Mouse (Mus musculus) c-Kit-positive CD71-positive TER-119-negative erythroid progenitor cells, embryonic 14.5 days (primary cell): ENCODE results near the gene Stat3.

Experiments used
- DNase-seq: peaks from one replicate; pipeline ENCODE4 v3.0.0-alpha.2; 2013; ENCODE audit warnings: low read depth

Gene Stat3

DNA sequence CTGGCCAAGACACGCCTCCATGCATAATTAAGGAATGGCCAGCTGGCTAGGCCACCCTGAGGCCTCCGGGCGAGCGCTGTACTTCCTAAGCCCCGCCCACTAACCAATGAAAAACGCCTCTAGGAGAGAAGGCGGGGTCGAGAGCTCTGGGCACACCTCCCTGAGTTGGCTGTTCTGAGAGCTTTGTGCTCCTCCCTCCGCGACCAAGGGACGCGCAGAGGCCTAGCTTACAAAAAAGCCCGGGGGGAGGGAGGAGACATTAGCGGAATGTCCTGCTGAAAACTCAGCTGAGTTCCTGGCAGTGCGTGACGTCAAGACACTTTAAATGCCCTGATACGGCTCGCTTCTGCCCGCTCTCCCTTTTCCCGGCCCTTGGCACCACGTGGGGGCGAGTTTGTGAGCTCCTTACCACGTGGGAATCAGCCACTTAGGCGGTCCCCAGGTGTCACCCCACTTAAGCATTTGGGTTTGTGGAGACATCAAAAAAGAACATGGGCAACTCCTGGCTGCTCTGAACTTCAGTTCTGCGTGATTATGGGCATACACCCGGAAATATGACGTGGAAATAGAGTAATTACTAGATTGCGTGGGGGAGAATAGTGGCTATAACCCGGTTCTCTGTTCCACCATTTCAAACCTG, at the start of gene Stat3:
Gene Stat3, minus strand, starts transcription at position 29 of the 640 bp plus-strand sequence.
- DNase-seq, result peak; percentile 100

DNA sequence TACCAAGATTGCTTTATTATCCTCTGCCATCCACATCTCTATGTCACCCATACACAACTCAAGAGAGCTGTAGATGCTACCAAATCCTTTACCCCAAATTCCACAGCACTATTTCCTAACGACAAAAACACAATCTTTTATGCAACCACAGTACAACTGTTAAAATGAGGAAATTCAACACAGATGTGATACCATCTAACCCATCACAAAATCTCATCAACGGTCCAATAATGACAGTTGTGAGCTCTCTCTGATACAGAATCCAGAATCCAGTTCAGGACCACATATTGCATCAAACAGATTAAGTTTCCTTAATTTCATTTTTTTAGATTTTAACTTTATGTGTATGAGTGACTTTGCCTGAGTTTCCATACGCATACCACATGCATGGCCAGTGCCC, 49.3 kb upstream of the Stat3 start:
- DNase-seq, result no peak

DNA sequence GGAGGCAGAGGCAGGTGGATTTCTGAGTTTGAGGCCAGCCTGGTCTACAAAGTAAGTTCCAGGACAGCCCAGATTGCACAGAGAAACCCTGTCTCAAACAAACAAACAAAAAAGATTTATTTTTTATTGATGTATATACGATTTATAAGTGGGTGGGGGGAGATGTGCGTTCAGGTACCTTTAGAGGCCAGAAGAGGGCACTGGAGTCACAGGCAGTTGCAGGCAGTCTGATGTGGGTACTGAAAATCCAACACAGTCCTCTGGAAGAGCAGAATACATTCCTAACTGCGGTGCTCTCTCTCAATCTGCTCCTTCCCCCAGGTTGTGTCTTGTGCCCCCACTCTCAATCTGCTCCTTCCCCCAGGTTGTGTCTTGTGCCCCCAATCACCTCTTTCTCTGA, 46.3 kb upstream of the Stat3 start:
- no peak for DNase-seq

DNA sequence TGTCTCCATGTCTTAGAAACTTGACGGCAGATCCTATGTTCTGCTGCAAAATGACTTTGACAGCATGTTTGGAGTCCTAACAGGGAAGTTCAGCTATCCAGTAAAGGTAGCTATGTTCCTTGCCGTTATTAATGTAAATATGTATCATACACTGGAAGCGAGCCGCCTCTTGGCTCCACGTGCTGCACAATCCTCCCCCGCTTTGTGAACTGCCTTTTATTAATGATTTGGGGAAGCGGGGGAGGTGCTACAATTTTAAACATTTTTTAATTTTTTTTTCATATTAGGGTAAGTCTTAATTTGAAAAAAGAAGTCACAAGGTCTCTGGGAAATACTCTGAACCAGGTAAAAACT, 44.4 kb upstream of the Stat3 start:
- no peak for DNase-seq

DNA sequence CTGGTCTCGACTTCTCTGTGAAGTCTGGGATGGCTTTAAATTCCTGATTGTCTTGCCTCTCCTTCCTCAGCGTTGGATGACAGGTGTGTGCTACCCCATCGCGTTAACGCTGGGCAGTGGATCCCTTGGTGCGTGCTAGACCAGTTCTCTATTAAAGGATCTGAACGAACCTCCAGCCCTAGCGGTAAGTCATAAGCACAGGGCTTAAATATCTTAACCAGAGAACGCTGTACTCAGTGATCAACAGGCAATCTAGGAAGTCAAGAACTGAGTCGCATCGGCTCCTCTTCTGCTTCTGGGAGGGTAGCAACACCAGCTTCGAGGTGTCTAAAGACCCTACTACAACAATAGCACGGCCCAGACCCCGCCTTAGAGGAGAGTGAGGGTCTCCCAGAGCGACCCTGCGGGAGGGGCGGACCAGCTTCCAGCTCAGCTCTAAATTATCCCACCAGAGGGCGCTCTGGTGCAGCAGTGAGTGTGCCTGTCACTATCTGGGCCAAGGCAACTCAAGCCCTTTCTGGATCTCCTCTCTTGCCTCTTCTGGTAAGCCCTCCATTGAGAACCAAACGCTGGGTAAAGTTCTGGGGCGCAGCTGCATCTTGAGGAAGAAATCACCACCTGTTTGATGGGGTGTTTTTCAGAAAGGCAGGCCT, 43.9 kb upstream of the Stat3 start:
- no peak for DNase-seq

DNA sequence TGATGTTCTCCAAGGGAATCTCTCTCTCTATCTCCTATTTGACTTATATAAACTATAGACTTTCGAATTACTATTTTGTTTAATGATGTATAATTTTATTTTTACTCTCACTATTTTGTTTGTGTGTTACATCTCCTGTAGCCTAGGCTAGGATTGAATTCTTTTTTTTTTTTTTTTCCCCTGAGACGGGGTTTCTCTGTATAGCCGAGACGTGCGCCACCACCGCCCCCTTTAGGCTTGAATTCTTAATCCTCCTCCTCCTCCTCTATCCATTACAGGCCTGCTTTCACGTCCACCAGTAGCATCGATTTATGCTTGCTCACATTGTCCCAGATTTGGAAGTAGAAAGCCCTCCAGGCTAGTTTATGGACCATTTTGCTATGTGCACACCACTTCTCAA, 42.7 kb upstream of the Stat3 start:
- no peak for DNase-seq

DNA sequence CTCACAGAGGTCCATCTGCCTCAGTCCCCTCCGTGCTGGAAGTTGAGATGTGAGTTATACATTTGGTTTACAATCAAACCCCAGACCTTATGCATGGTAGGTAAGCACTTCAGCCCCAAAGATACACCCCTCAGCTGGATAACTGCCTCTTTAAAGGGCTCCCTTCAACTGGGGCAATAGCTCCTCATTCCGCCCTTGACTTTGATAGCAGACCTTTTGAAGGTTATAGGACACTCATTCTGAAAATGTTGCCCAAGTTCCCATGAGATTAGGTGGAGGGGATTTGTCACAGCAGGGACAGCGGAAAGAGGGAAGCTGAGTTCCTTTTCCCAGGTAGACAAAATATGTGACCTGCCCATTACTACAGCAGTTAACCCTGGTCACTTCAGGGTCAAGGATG, 41.9 kb upstream of the Stat3 start:
- no peak for DNase-seq

DNA sequence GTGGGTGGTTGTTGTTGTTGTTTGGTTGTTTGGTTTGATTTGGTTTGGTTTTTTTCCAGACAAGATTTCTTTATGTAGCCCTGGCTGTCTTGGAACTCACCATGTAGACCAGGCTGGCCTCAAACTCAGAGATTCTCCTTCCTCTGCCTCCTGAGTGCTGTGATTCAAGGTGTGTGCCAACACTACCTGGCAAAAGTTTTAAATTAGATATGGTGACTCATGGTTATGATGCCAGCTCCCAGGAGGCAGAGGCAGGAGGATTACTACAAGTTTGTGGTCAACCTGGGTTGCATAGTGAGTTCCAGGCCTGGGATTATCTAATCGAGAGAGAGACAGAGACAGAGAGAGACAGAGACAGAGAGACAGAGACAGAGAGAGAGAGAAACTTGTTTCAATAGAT, 41.1 kb upstream of the Stat3 start:
- no peak for DNase-seq

DNA sequence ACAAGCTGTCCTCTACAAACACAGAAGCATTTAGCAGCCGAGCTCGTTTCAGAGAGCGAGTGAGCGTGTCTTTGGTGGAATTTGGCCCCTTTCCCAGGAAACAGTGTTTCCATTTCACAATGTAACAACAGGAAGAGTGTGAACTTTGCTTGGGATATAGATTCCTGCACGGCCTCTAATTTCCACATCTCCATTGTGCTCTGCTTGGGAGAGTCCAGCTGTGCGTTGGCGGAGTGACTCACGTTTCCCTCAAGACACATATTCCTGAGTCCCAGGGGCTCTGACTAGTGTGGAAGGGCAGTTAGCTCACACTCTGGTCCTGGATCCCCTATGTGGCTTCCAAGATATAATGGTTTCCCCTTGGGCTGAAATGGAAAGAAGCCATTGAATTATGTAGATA, 40.5 kb upstream of the Stat3 start:
- DNase-seq, result no peak

DNA sequence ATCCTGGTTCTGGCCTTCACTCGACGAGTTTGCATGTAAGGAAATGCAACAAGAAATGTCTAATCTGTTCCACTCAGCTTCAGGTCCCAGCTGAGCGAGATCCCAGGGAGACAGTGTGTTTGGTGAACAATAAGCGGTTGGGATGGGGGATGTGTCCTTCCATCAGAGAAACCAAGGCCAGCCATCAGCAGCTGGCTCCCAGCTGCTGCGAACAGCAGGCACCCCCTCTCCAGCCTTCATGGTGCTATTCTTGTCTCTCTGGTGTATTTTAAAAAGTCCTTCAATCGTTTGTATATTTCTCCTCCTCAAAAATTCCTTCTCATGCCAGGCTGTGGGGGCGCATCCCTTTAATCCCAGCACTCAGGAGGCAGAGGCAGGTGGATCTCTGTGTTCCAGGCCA, 35.9 kb upstream of the Stat3 start:
- no peak for DNase-seq

DNA sequence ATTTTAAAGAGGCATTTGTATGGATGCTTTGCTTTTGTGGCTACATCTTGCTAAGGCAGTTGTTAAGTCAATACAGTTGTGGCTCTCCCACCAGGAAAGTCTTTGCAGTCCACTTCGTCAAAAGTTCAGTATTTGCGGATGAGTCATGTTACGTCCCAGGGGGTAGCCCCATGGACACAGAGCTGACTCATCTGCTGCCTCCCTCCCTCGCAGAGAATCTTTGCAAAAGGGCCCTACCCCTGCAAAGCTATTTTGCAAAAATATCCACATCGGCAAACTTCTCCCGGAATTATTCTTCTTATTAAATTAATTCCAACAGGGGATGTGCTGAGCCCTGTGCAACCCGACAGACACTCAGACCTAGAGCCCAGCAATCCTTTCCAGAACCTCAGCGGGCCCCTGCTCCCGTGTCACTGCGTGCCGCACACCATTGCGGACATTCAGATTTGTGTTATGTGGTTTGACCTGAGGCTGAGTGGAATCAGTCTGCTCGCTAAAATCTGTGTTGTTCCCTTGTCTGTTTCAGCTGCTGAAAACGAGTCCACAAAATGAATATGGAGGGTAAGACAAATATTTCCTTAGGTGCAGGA, 35.1 kb upstream of the Stat3 start:
- DNase-seq, result no peak

DNA sequence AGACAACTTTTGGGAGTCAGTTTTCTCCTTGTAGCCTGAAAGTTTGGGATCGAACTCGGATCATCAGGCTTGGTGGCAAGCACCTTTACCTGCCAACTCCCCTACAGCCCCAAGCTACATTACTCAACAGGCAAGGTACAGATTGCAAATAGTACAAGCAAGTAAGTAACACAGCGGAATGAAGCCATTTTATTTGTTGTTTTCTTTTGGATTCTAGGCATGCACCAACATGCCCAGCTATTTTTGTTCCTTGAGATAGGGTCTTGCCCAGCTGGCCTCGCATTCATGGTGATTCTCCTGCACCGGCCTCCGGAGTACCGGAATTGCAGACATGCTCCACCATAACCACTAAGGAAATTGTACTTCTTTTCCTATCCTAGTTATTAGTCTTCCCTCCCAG, 33.9 kb upstream of the Stat3 start:
- DNase-seq, result no peak

DNA sequence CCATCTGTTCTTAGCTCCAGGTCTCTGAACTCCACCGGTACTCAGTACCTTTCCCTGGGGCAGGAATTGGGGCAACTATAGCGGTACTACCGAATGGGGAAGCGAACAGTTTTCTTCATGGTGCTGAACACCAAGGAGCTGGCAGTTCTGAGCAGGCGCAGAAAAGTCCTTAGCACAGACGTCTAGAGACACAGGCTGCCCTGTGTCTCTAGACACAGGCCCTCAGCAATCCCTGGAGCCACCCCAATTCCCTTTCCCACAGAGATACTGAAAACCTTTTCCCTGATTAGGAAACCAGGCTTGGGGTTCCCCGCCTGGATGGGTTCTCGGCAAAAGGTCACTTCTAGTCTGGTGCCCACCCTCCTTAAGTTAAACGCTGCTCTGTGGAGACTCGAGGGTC, 32.1 kb upstream of the Stat3 start:
- no peak for DNase-seq

DNA sequence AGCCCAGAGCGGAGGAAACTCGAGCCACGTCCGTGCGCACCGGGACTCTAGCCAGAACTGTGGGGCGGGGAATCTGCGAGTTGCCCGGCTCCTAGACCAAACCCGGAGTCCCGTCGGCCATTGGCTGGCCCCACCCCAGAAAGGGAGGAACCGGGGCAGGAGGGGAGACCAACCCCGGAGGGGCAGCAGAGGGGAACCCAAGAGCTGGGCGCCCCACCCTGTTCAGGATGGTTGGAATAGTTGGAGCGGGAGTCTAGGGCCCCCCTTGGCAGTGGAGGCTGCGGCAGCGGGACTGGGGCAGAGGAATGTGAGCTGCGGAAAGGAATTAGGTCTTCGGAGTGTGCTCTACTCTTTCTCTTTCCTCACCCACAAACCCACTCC, 31.2 kb upstream of the Stat3 start, which contains the start of gene Cavin1:
Gene Cavin1, minus strand, starts transcription at position 331 of the 381 bp plus-strand sequence.
- DNase-seq, result no peak

DNA sequence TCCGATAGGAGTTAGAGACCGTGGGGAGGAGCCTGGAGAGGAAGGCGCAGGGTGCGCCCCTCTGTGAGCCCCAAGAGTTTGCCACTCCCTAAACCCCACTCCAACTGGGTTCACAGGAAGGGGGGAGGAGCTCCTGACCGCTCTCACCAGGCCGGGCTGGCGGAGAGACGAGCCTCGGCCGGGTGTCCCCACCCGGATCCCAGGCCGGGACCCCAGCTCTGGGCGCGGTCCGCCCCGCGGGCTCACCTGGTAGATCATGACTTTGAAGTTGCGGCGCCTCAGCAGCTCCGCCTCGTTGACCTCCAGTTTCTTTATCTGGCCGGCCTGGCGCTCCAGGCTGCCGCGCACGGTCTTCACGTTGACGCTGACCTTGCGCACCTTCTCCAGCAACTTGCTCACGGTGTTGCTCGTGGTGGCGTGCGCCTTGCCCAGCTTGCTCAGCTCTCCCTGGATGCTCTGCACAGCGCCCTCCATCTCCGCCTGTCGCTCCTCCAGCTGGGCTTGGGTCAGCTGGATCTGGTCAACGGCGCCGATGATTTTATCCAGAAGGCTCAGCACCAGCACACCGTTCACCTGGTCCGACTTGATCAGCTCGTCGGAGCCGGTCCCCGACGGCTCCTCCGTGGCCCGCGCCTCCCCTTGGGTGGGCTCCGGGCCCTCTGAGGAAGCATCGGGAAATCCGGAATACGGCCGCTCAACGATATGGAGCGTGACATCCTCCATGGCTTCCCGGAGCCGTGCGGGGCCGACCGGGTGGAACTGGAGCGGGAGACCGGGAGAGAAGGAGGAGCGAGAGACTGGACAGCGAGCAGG, 30.6 kb upstream of the Stat3 start:
- no peak for DNase-seq

DNA sequence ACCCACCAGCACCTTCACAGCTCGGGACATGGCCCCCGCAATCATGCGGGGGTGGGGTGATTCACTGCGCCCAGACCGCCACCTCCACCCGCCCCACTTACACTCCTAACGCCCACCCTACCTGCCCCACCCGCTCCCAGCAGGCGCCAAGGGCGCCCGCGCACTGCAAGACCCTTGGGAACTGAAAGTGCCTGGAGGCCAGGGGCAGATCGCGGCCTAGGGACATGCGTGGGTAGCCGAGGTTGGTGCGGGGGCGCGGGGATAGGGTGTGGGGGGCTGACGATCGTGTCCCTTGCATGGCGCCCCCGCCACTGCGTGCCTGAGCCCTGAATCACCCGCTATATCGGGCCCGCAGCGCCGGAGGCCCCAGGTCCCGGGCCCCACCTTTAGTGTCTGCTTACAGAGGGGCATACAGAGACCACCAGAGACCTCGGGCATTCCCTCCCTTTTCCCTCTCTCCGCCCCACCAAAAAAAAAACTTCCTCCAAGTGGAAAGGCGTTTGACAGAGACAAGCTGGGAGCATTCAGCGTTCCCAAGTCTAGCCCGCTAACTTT, 29.9 kb upstream of the Stat3 start:
- no peak for DNase-seq

DNA sequence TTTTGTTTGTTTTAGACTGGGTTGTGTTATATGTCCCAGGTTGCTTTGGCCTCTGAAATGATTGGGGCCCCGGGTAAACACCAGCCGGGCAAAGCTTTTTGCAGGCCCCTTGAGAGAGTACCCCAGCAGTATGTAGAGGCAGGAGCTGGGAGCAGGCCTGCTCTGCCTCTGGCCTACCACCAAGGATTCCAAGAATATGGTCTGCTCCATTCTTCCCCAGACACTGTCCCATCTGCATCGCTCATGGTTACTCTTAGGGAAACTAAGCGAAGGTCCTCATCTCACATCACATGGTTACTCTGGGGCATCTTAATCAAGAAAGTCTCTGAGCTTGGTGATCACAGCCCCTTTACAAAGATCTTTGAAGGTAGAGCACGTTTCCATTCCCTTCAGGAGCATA, 29.2 kb upstream of the Stat3 start:
- DNase-seq, result no peak

DNA sequence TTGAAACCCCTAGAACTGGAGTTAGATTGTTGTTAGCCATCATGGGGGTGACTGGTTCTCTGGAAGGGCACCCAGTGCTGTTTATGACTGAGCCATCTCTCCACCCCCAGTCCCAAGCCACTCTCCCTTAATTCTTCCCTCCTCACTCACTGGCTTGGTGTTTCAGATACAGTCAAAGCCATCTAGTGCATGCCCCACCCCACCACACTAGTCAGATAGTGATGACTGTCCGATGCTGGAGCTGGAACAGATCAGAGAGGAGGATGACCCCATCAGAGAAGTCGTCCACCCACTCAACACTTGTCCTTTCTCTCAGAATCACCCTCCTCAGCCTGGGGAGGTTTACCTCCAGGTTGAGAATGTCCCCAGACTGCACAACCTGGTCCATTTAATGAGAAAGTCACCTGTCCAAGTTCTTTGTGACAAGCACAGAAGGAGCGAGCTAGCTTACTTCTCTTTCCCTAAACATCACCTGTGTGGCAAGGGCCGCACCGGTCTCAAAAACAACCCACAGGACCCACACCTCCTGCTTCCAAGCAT, 28.6 kb upstream of the Stat3 start:
- no peak for DNase-seq

DNA sequence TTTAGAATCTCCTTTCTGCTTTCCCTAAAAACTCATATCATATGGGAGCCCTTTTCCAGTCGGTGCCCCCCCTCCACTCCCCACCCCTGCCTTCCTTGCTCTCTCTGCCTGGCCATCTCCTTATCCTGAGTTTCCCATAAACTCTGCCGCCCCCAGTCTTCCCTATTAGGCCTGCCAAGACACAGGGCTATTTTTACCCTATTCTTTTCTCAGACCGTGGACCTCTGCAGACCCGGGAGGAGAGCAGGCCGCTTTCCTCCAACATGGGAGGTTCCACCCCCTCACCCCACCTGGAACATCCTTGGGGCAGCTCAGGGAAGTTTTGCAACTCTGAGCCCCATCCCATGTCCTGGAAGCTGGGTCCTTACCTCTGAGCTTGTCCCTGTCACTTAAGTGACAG, 28.0 kb upstream of the Stat3 start:
- DNase-seq, result no peak

DNA sequence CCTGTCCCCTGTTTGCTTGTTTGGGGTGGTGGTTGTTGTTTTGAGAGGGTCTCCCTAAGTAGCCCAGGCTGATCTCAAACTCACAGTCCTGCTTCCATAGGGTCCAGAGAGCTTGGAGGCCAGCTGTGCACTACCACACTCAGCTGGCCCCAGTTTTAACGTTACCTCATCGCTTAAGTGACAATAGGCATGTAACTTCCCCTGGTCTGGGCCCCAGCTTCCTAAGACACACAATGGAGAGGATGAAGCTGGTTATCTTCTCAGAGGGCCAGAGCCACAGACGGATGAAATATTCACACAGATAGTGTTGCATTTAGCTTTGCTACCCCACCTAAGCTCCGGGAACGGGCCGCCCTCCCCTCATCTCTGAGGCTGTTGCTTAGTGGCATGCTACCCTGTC, 26.4 kb upstream of the Stat3 start:
- no peak for DNase-seq

DNA sequence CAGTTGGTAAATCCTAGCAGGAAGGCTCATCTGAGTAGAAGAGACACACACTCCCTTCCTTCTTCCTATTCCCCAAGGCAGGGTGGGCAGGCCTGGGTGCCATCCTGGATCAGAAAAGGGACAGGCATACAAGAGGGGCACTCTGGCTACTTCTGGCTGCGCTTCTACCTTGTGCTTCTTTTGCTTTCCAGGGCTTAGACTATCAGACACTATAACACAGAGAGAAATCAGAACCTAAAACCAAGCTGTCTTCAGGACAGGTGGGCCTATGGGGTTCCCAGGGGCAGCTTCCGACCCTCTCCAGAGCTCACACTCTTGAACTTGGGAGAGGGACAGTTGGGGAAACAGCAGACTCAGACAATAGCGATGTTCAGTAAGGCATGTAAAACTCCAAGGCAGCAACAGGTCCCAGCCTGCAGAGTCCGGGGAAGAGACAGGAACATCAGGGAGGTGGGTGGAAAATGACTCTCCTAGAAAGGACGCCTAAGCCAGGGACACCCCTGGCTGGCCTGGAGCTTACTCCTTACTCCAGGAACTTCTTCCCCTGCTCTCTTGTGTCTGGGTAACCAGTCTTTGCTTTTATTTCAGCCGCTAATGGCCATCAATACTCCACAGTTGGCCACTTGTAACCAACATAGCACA, 25.7 kb upstream of the Stat3 start:
- DNase-seq, result no peak

DNA sequence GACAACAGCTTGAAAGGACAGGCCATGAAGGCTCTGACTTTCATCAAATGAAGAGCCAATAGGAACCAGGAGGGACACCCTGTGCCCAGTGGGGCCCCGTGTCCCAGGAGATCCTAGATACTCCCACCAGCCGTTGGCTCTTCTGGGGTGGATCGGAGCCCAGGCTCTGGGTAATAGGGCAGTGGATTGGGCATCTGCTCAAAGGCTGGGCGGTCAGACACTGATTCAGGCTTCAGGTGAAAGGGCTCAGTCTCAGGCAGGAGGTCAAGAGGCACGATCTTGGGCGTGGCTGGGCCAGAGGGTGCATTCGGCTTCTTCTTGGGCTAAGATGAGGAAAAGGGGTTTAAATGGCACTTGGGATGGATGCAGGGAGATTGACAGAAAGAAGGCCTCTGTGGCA, 24.8 kb upstream of the Stat3 start:
- no peak for DNase-seq
